Mouse (Mus musculus) spleen, adult 18-20 months (tissue): ENCODE data around the gene Sntg2.

Experiments used
- DNase-seq, 2 experiments: peaks; one replicate each; pipeline ENCODE4 v3.0.0; 2022; ENCODE audit warnings: mixed read lengths in 2 of 2

Sntg2 gene

DNA sequence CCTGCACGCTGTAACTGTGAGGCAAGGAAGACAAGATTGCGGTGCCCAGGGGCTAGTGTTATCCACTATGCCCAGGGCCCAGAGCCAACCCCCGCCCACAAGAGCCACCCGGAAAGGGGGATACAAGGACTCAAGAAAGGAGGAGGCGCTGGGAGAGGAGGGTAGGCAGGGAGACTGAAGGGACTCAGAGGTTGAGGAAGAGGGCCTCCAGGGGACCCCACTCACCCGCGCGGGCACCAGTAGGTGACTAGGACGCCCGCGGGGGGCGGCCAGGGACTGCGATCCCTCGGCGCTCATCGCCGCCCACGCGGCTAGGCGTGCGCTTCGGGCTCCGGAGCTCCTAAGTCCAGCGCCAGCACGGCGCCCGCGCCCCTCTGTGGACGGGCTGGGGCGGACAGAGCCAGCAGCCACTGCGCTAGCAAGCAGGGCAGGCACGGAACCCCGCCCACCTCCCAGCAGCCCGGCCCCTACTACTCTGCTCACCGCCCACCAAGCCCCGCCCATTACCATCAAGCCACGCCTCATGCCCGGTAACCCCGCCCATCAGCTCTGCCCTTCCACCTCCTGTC lies at the start of gene Sntg2:
TSS of gene Sntg2 (minus strand) at position 443 of the 569 bp plus-strand sequence.
- peak; percentile 12 to 27 for DNase-seq

DNA sequence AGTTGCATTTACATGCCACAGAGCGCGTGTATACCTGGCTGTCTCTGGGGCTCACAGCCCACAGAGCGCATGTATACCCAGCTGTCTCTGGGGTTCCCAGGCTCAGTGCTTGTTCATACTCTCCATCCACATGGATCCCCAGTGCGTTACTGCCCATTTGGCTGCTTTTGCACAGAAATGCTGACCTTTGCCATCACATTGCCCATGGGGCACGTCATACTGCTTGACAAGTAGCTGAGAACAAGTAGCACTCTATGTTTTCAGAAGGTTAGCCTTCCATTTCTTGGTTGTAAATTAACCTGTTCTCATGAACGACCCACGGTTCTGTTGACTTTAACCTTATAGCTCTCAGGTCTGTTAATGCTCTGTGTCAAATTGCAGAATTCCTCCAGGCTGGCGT lies 43.4 kb upstream of the Sntg2 start:
- DNase-seq: no peak

DNA sequence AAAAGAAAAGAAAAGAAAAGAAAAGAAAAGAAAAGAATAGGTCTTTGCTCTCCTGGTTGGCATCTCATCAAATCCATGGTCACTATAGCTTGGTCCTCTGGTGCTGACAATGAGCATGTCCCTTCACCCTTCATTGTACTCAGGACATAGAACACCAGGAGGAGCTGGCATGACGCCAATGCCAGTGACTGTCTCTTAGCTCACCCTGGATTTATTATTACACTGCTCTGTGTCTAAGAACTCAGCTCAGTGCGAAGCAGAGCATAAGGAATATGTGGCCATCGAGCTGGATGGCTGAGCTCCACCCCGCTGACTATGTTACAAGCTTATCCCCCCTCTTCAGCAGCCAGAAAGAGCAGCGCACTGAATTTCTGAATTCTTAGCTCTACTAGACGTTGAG lies 42.8 kb upstream of the Sntg2 start:
- no peak for DNase-seq

DNA sequence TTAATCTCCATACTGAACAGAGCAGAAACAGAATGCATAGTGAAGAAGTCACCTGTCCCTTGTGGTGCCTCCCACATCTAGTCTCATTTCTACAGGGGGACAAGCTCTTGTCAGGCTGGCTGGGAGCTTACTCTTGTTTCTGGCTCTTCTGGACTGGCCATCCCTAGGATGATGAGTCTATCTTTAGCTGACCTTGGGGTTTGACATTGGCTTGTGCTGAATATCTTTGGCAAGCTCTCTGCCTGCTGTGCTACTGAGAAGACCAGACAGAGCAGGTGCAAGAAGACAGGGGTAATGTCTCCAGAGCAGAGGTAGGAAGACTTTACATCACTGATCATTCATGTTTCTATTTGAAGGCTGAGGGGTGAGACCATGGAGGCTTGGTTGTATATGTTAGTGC lies 29.5 kb upstream of the Sntg2 start:
- no peak for DNase-seq

DNA sequence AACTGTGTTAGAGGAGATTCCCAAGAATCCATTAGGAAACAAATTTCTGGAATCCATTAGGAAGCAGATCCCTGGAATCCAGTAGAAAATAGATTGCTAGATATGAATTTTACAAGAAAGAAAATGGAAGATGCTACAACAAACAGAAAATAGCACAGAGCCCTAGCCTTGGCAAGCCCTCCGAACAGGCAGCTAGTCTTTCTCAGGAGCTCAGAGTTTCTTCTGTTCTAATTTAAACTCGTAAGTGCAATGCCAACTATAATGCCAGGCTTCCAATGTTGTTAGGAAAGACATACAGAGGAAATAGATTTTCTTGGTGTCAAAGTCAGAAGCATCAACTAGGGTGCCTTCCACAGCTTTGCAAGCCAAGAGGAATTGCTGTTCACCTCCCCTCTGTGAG lies 27.4 kb upstream of the Sntg2 start:
- no peak for DNase-seq

DNA sequence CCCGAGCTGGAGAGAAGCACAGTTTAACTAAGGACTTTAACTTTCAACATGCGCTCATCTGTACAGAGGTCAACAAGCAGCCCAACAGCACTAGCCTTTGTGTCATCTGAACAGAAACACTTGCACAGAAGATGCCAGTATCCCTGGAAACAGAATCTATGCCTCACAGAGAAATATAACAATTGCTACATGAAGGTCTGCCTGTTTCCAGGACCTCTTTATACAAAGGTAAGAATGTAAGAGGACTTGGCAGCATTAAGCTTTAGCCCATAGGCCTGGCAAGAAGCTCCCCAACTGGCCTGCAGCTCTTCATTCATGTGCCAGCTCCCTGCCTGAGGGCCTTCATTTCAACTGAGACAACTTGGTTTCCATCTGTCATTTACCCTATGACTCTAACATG lies 26.9 kb upstream of the Sntg2 start:
- DNase-seq: no peak

DNA sequence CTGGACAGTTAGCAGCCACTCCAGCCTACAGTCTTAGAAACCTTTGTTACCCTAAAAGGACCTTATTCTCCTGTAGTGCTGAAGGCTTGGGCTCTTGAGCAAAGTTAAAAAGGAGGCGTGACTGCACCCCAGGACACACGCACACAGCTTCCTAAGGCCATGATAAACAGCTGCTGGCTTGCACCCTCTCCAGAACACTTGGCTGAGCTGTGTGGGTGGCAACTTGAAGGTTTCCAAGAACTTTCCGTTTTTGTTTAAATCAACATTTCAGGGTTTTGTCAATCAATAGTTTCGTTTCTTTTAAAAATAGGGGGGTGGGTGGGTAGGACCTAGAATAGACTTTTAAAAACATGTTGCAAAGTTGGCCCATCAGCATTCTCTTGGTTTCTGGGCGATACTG lies 882 bp downstream of the Sntg2 start:
- DNase-seq: no peak

DNA sequence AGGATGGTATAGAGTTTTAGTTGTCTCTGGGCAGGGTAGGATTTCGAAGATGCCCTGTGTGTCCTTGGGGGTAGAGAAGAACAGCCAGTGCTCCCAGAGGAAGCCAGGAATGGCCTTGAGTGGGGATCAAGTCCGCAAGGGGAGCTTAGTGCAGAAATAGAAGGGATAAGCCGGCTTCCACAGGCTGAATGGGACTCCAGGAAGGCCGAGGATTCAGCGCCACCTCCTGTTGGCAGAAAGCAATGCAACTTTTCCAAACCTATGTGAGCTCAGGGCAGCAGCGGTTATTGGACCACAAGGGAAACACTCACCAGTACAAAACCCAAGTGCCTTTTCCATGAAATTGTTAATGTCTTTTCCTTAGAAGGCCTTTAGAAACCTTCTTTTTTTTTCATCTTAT lies 3.4 kb downstream of the Sntg2 start:
- DNase-seq: peak; percentile 5 to 18

DNA sequence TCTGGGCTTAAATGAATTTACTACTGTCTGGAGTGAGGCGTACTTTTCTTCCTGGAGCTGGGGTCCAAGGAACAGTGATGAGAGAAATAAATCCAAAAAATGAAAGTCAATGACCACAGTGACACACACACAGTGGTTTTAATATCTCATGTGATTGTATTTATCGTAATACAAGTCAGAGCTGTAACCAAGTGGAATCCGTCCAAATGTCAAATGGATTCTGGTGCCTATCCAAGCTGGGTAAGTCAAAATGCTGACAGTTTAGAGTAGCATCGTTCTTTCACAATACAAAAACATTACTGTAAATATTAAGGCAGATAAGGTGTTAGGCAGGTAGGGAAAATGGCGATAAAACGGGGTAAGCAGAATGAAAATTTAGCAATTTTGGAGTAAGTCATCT lies 4.0 kb downstream of the Sntg2 start:
- no peak for DNase-seq

DNA sequence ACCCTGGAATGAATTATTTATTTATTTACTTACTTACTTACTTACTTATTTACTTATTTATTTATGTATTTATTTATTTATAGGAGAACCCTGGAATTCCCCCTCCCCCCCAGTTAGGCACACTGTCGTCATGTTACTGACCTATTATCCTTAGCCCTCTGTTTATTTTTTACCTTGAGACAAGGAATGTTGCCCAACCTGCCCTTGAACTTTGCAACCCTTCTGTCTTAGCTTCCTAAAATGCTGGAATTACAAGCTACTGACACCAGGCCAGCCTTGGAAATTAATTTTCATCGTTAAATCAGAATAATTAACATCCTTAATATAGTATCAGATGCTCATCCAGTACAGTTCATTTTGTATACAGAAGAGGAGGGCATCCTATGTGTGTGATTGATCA lies 10.9 kb downstream of the Sntg2 start:
- DNase-seq: no peak

DNA sequence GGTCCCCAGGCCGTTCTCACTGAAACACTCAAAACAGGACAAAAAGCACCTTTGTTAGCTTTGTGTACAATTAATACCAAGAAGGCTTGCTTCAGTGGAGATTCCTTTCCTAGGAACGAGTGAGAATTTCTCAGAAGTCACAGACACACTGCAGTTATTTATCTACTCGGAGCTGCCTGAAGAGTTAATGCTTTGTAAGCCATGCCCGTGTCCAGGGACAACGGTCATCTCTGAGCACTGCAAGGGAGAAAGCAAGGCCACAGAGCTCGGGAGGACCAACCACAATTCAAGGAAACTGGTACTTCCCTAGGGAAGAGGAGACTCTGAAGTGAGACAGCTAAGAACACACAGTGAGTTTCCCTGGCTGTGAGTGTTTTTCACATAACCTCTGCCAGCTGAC lies 15.5 kb downstream of the Sntg2 start:
- DNase-seq: no peak

DNA sequence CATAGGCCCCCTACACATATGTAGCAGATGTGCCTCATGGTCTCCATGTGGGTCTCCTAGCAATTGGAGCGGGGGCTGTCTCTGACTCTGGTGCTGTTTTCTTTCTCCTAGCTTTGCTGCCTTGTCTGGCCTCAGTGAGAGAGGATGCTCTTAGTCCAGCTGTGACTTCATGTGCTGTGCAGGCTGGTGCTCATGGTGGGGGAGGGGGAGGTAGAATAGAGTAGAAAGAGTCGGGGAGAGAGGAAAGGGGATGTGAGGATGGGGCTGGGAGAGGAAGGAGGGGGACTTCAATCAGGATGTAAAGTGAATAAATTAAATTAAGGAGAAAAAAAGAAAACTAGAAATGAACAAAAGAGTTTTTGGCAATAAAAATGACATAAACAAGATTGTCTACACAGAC lies 20.8 kb downstream of the Sntg2 start:
- no peak for DNase-seq

DNA sequence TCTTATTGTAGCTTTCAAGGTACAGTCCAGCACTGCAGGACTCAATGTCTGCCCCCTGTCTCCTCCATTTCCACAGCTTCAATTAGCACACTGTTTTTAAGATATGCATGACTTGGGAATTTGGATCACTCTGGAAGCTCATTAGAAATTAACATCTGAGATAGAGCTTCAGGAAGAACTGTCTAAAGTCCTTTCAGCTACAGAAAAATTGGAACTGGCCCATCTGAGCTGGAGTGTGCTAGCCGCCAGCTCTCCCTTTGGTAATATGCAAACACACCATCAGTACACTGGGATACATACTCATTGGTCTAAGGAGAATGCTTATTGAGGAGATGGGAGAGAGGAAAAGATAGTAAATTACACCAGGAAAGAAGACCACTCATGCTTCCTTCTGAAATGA lies 25.1 kb downstream of the Sntg2 start:
- DNase-seq: no peak

DNA sequence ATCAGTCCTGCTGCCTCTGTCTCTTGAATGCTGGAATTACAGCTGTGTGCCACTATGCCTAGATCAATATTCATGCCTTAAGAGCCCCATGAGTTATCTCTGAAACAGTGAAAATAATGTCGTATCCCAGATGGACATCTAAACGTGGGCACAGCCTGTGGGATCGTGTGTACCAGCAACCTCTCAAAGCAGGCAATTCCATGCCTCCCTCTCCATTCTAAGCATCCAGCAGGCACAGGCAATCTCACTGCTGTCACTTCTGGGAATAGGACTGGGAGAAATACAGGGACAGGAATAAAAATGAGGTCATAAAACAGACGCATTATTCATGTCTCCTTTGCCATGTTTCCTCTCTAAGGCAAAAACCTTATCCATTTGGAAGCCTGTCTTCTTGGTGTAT lies 25.9 kb downstream of the Sntg2 start:
- DNase-seq: no peak

DNA sequence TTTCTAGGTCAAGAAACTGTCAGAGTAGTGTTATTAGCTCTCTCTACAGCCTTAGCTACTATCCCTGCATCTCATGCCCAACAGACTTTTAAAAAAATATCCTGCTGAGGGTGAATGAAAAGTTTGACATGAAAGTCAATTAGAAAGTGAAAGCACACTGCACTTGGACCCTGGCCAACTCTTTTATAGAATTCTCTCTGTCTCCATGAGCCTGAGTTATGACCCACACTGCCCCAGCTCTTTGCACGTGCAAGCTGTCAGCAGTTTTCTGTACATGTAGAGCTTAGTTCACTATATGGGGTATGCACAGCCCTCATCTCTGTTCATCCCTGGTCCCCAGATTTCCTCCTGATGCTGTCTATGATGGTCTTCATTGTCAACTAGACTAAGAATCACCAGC lies 28.4 kb downstream of the Sntg2 start:
- DNase-seq: no peak

DNA sequence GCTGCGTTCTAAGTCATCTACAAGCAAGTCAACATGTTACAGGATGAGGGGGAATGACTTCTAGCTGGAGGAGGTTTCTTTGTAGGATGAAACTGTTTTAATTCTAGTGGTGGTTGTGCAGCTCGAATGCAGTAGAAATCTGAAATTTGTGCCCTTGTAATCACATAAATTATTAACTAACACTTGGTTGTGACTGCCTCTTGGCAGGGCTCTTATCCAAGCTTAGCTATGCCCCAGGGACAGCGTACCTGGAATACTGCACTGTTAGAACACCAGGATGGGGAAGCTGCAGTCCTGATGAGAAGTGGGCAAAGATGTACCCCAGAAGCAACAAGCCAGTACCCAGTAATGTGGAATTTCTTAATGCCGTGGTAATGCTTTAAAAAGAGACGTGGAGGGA lies 36.9 kb downstream of the Sntg2 start:
- DNase-seq: no peak

DNA sequence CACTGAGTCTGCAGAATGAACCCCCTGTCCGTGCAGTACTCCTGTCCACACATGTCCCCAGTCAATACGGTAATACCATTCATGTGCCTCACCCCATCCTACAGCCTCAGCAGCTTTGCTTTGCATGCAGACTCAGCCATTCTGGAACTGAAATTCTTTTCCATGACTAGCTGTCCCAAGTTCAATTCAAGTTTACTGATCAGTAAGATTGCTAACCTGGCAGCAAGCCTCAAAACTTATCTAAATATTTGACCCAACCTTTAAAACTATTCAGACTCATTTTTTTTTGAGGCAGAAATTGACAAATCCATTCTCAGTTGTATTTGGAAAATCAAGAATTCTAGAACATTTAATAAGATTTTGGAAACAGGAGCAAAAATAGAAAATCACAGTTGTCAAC lies 38.7 kb downstream of the Sntg2 start:
- no peak for DNase-seq

DNA sequence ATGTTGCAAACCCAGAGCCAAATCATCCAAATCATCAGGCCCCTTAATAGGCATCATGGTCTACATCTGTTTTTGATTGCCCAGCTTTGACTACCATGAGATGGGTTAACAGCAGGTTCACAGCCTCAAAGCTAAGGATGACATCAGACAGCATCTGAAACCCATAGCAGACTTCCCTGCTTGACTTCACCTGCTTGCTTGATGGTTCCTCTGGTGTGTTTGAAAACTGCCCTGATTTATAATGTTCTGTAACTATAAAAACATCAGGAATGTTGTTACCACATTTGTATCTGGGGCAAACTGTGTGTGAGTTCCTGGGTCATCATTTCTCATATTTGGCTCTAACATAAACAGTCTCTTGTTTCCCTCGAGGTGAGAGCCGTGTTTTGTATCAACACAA lies 55.2 kb downstream of the Sntg2 start:
- no peak for DNase-seq

DNA sequence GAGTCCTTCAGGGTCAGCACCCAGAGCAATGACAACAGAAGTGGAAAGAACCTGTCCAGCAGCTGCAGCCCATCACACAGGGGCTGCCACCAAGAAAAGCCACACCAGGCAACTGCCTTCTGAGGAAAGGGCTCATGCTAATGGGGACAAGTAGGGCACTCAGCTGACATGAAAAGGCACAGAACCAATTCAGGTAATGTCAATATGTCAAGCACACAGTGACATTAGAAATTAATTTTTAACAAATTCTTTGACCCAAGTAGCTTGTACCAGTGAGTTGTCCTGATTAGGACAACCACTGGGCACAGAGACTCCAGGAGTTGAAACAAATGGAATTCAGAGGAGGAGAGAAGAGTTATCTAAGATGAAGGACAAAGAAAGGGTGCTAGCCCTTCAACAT lies 60.2 kb downstream of the Sntg2 start:
- DNase-seq: no peak

DNA sequence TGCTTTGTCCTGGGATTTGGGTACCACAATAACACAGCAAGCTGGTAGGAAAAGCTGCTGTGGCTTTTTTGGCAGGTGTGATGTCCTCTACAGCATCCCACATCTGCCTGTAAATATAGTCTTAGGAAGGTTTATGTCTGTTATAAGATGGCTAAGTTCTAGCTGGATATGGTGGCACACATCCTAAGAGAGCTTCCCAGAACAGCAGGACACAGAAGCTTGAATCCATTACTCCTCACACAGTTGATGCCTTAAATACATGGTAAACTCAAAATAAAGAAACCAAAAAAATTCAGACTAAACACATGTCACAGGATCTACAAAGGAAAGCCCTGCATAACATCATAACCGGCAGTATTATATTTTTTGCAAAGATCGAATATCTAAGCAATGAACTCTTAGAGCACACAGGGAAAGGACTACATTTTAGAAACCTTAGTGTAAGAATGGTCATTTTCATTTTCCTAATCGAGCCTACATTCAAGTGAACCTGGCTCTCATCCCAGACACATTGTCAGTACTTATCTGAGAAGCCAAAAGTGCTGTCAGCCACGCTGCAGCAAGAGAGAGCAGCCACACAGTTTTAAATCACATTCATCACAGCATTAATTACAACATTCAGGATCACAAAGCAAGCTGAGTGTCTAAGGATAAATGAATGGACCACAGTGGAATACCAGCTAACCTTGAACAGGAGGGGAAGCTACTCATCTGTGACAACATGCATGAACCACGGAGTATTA lies 64.8 kb downstream of the Sntg2 start:
- no peak for DNase-seq

DNA sequence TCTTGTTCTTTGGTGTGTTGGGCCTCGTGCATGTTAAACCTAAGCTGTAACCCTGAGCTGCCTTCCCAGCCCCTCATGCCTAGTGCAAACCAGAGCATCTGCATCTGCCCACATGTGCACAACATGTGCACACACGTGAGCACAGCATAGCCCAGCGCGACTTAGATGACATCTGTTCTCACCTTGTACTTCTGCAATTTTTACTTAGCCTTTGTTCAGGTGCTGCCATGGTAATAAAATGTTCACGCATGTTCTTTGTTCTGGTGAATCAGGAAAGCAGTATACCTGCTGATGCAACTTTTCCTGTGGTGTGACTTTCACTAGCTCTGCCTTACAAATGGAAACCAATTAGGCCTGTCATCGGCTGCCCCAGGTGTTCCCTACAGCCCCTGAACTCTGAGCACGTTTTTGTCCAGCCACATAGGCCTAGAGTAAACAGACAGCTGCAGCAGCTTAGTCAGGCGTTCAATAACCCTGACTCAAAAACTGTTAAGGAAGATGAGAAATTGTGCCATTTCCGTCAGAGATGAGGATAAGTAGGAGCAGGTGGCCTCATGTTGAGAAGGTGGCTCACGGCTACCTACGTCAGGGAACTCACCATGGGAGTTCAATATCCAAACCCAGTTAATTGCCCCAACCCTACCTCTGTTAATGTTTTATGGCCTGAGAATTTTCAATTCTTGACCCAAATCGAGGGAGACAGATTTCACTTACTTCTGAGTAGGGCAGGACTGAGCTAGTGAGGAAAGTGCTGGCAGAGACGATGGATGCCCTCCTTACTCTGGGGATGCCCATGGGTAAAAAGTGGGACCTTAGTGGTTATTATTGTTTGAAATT lies 80.2 kb downstream of the Sntg2 start:
- no peak for DNase-seq

DNA sequence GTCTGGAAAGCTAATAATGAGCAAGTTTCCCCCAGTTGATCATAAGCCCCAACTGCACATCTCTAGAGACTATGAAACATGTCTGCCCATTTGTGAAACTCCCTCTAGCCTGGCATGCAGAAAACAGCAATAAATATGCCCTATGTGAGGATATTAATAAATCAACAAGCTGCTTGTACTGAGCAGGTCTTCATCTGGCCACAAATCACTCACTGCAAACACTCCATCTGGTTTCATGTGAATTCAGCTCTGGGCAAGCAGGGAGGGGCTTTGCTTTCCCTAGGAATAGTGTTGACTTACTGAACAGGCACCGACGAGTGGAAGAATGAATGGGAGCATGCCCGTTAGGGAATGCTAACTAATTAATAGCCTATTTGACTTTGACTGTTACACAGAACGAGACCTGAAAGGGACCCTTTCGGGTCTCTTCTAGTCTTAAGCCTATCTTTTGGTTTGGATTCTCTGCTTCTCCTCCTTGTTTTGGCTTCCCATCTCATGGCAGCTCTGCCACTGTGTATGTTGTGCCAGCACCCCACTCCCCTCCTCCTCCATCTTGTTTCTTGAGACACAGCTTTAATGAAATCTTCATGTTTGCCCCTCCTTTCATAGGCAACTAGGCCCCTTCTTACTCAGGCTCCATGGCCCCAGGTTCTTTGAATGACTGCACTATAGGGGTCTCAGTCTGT lies 86.1 kb downstream of the Sntg2 start:
- DNase-seq: no peak

DNA sequence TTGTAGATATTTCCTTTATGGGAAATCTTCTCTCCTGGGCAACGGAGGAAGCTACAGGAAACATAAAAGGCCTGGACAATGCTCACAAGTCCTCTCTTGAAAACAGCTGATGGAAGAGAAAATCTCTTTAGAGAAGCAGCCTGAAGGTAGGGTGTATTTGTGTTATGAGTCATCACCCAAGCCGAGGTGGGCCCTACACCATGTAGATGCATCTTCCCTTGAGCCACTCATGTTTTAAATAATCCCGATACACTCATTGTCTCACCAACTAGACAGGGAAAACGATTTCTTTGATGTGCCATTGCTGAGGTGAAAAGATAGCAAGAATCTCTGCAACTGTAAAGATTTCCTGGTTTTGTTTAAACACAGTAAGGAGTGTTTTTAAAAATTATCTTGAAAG lies 89.4 kb downstream of the Sntg2 start:
- DNase-seq: no peak
